Mouse (Mus musculus) embryo, embryonic 11 days (tissue): ENCODE results near the gene Cdt1.

Experiments used
- DNase-seq: peaks from one replicate; pipeline ENCODE4 v3.0.0-alpha.2; 2015

Cdt1 gene

DNA sequence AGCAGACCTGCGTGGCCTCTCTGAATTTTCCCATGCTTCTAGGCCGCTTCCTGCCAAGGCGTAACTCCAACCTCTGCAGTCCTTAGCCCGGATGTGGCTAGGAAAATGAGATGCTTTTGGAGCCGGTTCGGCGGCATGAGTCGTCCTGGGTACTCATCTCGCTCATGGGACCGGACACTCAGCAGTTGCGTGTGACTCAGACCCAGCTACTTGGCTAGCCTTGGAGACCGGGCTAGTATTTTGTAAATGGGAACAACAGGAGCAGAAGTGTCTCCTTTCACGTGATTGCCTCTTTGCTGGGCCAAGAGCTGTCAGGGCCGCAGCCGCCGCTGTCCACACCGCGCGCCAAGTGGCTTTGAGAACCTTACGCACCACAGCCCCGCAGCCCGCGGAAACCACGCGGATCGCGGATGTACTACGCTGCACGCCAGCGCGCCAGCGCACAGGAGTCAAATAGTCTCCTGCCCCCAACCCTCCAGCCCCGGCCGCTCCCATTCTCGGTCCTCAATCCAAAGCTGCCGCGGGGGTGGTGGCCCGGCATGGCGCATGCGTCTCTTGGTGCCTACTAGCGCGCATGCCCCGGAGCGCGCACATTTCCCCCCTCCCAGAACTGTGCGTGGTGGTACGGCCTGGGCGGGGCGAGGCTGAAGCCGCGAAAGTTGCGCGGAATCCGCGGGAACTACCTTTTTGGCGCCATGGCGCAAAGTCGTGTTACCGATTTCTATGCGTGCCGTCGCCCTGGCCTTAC lies at the start of gene Cdt1:
Gene Cdt1 (plus strand): TSS at position 655 of the 748 bp plus-strand sequence.
- DNase-seq = peak; percentile 98

- no peak for DNase-seq
Measured at GRCm38 (mm10) chr8:122520611-122521010, 47.2 kb upstream of the Cdt1 start.

DNA sequence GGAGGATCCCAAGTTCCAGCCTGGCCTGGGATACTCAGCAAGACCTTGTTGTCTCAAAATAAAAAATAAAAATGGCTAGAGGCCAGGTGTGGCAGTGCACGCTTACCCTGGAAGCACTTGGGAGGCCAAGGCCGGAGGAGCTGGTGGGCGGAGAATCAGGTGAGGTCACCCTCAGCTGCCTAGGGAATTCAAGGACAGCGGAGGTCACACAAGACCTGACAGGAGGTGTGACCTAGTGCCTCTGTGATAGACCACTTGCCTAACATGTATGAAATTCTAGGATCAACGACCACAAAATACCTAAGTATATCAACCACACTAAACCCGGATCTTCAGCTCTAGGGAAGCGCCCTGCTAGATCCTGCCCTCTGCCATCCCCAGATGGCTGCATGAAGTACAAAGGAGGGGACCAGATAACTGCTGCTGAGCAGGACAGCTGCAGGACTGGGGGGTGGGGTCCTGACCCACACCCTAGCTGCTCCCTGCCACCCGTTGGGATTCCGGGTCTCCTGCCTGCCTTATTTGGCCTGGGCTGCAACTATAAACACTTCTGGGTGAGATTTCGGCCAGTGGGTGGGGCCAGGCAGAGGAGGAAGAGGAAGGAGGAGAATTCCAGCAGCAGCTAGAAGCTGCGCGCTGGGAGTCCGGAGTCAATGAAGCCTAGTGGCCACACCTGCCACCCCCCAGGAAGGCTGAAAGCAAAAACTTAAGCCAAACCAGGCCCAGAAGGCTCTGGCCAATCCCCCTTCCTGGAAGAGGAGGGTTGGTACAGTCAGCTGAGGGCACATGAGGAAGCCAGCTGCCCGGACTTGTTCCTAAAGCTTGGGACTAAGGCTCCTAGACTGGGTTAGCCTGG lies 44.8 kb upstream of the Cdt1 start:
- peak; percentile 40 for DNase-seq

- no peak for DNase-seq
Measured at GRCm38 (mm10) chr8:122523652-122524360, 44.0 kb upstream of the Cdt1 start.

DNA sequence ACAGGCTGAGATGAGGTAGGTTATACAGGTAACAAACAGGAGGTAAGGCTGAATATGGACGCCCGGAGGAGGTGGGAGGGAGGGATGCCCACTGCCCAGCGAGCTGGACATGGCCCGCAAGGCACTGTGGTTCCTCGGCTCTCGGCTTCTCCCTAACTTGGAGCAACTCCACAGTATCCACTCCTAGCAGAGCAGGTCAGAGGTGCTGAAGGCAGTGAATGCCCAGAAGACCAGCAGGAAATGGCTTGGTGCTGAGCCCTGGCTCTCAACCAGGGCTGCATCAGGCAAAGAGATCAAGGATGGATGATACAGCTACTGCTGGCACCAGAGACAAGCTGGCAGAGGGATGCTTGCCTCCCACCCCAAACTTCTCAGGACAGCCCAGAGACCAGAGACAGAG lies 43.3 kb upstream of the Cdt1 start:
- no peak for DNase-seq

- DNase-seq = no peak
Measured at GRCm38 (mm10) chr8:122525004-122525403, 42.8 kb upstream of the Cdt1 start.

DNA sequence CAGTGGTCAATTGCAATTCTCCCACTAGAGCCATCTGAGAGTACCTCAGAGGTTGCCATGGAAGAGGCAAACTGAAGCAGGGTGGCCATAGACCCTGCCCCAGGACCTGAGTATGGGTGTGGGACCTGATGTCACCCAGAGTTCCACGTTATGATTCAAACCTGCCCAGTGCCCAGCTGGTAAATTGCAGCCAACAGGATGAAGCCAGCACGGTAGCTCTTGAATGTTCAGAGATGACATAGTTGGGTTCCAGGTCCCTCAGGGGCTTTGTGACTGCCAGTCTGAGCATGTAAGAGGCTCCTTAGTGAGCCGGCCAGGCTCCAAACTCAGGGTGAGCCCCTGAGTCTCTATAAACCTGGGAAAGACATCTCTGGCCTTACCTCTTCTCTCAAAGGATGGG lies 41.7 kb upstream of the Cdt1 start:
- DNase-seq = no peak

- DNase-seq = no peak
Measured at GRCm38 (mm10) chr8:122526526-122527170, 41.2 kb upstream of the Cdt1 start.

DNA sequence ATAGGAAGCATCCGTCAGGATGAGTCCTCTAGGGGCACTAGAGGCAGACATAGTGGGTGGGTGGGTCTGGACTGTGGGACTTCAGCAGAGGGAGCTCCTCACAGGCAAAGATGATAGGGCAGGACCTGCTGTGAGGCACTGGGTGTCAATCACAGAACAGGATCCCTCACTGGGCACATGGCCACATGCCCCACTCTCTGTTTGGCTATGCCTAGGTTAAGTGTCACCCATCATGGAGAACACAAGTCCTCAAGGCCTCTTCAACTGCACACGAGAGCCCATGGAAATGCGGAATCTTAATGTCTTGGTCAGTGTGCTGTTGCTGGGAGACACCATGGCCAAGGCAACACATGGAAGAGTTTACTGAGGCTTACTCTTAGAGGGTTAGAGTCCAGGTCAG lies 39.9 kb upstream of the Cdt1 start:
- DNase-seq = no peak

- DNase-seq = no peak
Measured at GRCm38 (mm10) chr8:122529159-122529558, 38.7 kb upstream of the Cdt1 start.

GRCm38 (mm10) chr8:122531312-122531711 lies 36.5 kb upstream of the Cdt1 start:
- no peak for DNase-seq

- peak; percentile 45 for DNase-seq
Measured at GRCm38 (mm10) chr8:122537033-122537432, 30.8 kb upstream of the Cdt1 start.

- DNase-seq = no peak
Measured at GRCm38 (mm10) chr8:122537812-122538211, 30.0 kb upstream of the Cdt1 start.

DNA sequence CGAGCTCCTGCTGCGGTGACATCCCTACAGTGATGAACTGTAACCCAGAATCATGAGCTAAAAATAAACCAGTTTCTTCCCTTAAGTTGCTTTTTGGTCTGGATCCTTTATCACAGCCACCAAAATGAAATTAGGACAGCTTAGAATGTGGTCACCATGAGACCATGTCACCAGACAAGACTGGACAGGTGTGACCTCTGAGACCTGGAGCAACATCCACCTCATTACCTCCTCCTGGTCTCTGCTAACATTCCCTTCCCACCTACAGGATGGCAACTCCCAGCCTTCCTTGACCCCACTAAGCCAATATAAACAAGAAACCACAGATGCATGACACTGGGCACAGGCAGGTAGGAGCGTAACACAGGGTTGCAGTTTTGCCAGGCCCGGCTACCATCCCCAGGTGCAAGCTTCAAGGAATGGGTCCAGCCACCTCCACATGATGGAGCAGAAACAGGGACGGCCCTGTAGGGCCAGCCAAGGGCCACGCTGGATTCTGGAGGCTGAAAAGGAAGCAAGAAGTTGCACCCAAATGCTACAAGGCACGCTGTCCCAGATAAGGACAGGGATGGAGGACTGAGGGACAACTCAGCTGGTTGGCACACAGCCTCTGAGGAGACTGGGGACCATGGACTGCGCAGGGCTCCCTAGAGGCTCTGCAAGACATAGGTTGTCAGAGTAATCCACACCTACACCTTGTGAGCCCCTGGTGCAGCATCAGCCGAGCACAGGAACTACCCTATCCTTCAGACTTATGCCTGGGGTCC lies 29.3 kb upstream of the Cdt1 start:
- no peak for DNase-seq

GRCm38 (mm10) chr8:122544138-122544537 lies 23.7 kb upstream of the Cdt1 start:
- no peak for DNase-seq

DNA sequence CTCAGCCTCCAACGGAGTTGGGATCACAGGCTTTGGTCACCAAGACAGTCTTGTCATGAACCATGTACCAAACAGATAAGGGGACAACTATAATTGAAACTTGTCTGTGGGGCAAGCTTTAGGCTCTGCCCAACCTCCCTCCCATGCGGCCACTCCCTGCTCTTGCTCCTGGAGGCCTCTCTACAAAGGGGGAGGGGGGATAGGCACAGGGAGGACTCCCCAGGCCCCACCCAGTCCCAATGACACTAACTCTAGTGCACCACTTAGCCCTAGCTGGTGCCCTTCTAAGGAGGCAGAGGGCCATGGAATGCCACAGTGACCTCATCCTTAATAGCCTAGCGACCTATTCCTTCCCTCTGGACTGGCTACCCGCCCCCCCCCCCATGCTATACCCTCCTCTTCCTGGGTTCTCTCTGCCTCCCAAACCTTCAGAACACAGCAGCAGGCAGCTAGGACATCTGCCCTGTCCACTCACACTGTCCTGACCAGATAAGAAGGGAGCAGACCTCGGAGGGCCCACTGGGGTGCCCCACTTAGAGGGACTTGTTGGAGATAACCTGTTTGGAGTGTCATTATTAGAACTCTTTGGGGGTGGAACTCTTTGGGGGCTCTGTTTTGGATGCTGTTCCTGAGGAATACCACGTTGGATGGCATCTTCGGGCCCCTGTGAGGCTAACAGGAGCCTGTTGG lies 21.6 kb upstream of the Cdt1 start:
- DNase-seq = no peak

- DNase-seq = peak; percentile 36
Measured at GRCm38 (mm10) chr8:122546811-122547453, 20.9 kb upstream of the Cdt1 start.

DNA sequence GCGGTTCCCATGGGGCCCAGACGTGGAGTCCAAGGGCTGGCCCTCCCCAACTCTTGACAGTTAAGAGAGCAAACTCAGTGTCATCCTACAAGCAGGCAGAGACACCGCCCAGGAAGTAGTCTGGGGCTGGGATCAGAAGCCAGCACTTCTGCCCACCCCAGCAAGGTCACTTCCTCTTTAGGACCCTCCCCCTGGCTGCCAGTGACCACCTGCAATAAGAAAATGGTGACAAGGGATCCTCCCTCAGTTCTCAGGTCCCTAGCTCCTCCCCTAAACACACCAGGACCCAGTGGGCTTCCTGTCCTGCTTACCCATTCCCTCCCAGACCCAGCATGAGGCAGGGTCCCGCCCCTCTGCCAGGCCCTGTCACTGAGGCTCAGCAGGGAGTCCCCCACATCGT lies 20.0 kb upstream of the Cdt1 start:
- DNase-seq = peak; percentile 34

GRCm38 (mm10) chr8:122548331-122548730 lies 19.5 kb upstream of the Cdt1 start:
- no peak for DNase-seq

- no peak for DNase-seq
Measured at GRCm38 (mm10) chr8:122548891-122549439, 18.9 kb upstream of the Cdt1 start.
